Mouse (Mus musculus): ENCODE results near the gene Il18rap.

- TF ChIP-seq CTCF (IDR thresholded peaks at IDR 0.05; ENCODE audit: insufficient read depth, low read depth, low read length) = no peak
- TF ChIP-seq POLR2A (IDR thresholded peaks at IDR 0.05; ENCODE audit: insufficient read depth, low read depth, low read length) = no peak
These were observed 39.5 kb upstream of the Il18rap start for GRCm38 (mm10) chr1:40475697-40476096.
